Mouse (Mus musculus): Measurements from ENCODE around the gene Btbd35f8.
"Not testable (repeated sequence)": the region's sequence is repeated elsewhere in the genome, so short reads cannot be mapped to it uniquely, and the experiment has no call there.

Btbd35f8 gene

GRCm38 (mm10) chrX:34450224-34450623 lies at the start of gene Btbd35f8:
TSS of gene Btbd35f8 (plus strand) at chrX:34450524.
- not testable (repeated sequence) for DNase-seq (ENCODE audit: low read depth)
